Comparison of ENCODE assay signal across 8 mouse cellular contexts in the genomic region with DNA sequence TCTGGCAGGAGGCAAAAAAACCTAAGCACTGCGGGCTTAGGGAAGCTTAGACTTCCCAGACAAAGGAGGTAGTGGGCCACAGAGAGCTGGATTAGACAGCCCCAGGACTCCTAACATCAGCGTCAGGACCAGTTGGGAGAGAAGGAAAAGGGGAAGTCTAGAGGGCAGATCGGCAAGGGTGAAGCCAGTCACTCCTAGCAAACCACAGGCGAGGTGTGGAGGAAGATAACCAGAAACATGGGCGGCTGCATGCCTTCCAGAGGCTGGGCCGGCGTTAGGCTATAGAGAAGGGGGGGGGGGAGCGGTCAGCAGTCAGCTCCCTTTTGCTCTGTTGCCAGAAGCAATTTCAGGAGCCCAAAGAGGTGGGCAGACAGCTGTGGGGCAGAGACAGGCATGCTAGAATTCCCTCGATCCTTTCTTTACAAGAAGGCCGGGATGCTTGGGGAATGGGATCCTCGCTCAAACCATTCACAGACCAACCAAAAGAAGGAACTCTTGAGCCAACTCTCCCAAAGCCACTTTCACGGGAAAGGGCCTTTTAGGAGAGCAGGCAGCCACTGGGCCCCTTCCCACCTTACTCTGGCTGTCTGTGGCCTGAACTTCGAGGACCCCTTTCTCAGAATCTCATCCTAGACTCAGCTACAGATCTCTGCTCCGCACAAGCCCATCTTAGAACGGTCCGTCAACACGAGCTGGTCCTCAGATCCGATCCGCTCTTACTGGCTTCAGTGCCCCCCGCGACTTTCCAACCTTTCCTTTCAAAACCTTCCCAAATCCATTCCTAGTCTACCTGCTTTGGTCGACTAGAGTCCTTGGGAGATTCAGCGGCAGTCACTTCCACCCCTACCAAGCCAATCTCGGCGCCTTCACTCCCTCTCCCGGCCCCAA. TPM values are rescaled to one million over a fixed set of nuclear protein-coding genes. Genes with fewer than 3 reads are reported as not detected.
DNase-seq lines count a peak whose midpoint lies in the region; ATAC-seq and TF ChIP-seq lines count a peak whose summit lies in the region.

No protein-coding gene starts in this region.

- H3K27ac ChIP-seq in left cerebral cortex, adult 2 months, result peak overlapping the region; percentile 96
- peak overlapping the region; percentile 94 for H3K27ac ChIP-seq in embryonic facial prominence, embryonic 15.5 days (replicated peaks)
- peak overlapping the region; percentile 95 for H3K27ac ChIP-seq in hindbrain, postnatal 0 days
- peak overlapping the region; percentile 93 for H3K27ac ChIP-seq in midbrain, embryonic 14.5 days (replicated peaks; ENCODE audit: low read depth, low read length)

- no peaks in the 10 kb centered on the region for H3K9me3 ChIP-seq in embryonic facial prominence, embryonic 15.5 days (replicated peaks)
- no peaks in the 10 kb centered on the region for H3K9me3 ChIP-seq in hindbrain, postnatal 0 days (ENCODE audit: low read length)
- H3K9me3 ChIP-seq in midbrain, embryonic 14.5 days (ENCODE audit: control insufficient read depth, low read length), result no peaks in the 10 kb centered on the region

- CTCF ChIA-PET in Patski (lab: Charles Lee), result interaction anchor here (0.6 to 4.4 kb wide), 9 partner anchors 9 to 81 kb away, joined by 3 to 20 read pairs (median 4); a partner anchor contains a TSS

- under 1% methylated on average over 26 of the region's 26 CpGs for WGBS in embryonic facial prominence, embryonic 15.5 days
- WGBS in hindbrain, postnatal 0 days, result under 1% methylated on average over 25 of the region's 26 CpGs
- WGBS in midbrain, embryonic 14.5 days, result under 1% methylated on average over 25 of the region's 26 CpGs

- H3K9ac ChIP-seq in embryonic facial prominence, embryonic 15.5 days, result peak overlapping the region; percentile 84
- H3K9ac ChIP-seq in hindbrain, postnatal 0 days (replicated peaks; ENCODE audit: low read length), result peak overlapping the region; percentile 94
- peak overlapping the region; percentile 96 for H3K9ac ChIP-seq in midbrain, embryonic 14.5 days (replicated peaks; ENCODE audit: low read length)

- no peak for TF ChIP-seq CTCF in left cerebral cortex, adult 2 months (IDR thresholded peaks at IDR 0.05)
- no peak for TF ChIP-seq CTCF in Patski (IDR thresholded peaks at IDR 0.05)
- TF ChIP-seq CTCF in hindbrain, postnatal 0 days (IDR thresholded peaks at IDR 0.05; ENCODE audit: low read depth), result no peak

- no peaks in the 10 kb centered on the region for H3K27me3 ChIP-seq in Patski
- H3K27me3 ChIP-seq in embryonic facial prominence, embryonic 15.5 days, result no peaks in the 10 kb centered on the region
- no peaks in the 10 kb centered on the region for H3K27me3 ChIP-seq in hindbrain, postnatal 0 days (ENCODE audit: insufficient read depth, low read length)
- H3K27me3 ChIP-seq in midbrain, embryonic 14.5 days (ENCODE audit: control insufficient read depth, insufficient read depth, low read length), result no peaks in the 10 kb centered on the region

- peak; percentile 7 for ATAC-seq in Patski
- 0 out of 2 replicates have a peak, but pooled peaks have one; percentile 14 for ATAC-seq in embryonic facial prominence, embryonic 15.5 days (ENCODE audit: insufficient number of reproducible peaks, low FRiP score, low TSS enrichment, low read depth)
- peak; percentile 41 for ATAC-seq in hindbrain, postnatal 0 days
- peak; percentile 59; the same call in 1 of the 2 replicates for ATAC-seq in midbrain, embryonic 14.5 days (ENCODE audit: low FRiP score, low TSS enrichment)

- in situ Hi-C loops in Patski (cut with MboI; ENCODE audit: low pct_unique_long_range_greater_than_20kb), result no loop called here

- H3K4me3 ChIP-seq in left cerebral cortex, adult 2 months, result peak overlapping the region; percentile 74
- H3K4me3 ChIP-seq in embryonic facial prominence, embryonic 15.5 days (replicated peaks), result peak overlapping the region; percentile 85
- H3K4me3 ChIP-seq in hindbrain, postnatal 0 days (ENCODE audit: low read length), result peak overlapping the region; percentile 93
- peak overlapping the region; percentile 95 for H3K4me3 ChIP-seq in midbrain, embryonic 14.5 days (replicated peaks; ENCODE audit: low read depth, low read length)

- H3K4me1 ChIP-seq in embryonic facial prominence, embryonic 15.5 days, result peaks cover 40% of the 10 kb centered on the region
- peaks cover 25% of the 10 kb centered on the region for H3K4me1 ChIP-seq in hindbrain, postnatal 0 days (ENCODE audit: insufficient read depth, low read length)
- peaks cover 24% of the 10 kb centered on the region for H3K4me1 ChIP-seq in midbrain, embryonic 14.5 days (ENCODE audit: control insufficient read depth, insufficient read depth, low read length)

- H3K4me2 ChIP-seq in embryonic facial prominence, embryonic 15.5 days (replicated peaks), result peak overlapping the region; percentile 68
- peak overlapping the region; percentile 84 for H3K4me2 ChIP-seq in hindbrain, postnatal 0 days (ENCODE audit: low read depth, low read length)
- peak overlapping the region; percentile 83 for H3K4me2 ChIP-seq in midbrain, embryonic 14.5 days (ENCODE audit: low read length)

- no peaks in the 10 kb centered on the region for H3K36me3 ChIP-seq in embryonic facial prominence, embryonic 15.5 days
- H3K36me3 ChIP-seq in hindbrain, postnatal 0 days (ENCODE audit: insufficient read depth, low read length), result no peaks in the 10 kb centered on the region
- no peaks in the 10 kb centered on the region for H3K36me3 ChIP-seq in midbrain, embryonic 14.5 days (ENCODE audit: control insufficient read depth, insufficient read depth, low read length)

- DNase-seq in left cerebral cortex, adult 2 months (ENCODE audit: extremely low spot score in 1 of 2, low spot score in 2 of 2), result no peak
- no peak for DNase-seq in left cerebral cortex, postnatal 36 days (ENCODE audit: low spot score in 2 of 2)
- no peak for DNase-seq in Patski (ENCODE audit: low read depth, low spot score)
- DNase-seq in hindbrain, postnatal 0 days (ENCODE audit: low spot score), result peak; percentile 20
- peak; percentile 68 for DNase-seq in midbrain, embryonic 14.5 days
- no peak for DNase-seq in layer of hippocampus, adult 11-12 months (ENCODE audit: low spot score)
- no peak for DNase-seq in right cerebral cortex, adult 18-20 months

- POLR2A ChIA-PET in Patski (lab: Charles Lee), result interaction anchor here (0.6 to 1.7 kb wide), 8 partner anchors 17 to 845 kb away, joined by 3 to 8 read pairs (median 5); no protein-coding TSS in a partner anchor

- intact Hi-C loops in left cerebral cortex, adult 2 months (cut with DNase I), result loop anchor here (2.0 kb wide), 1 partner anchor 25 kb away; no protein-coding TSS in a partner anchor
- intact Hi-C loops in left cerebral cortex, postnatal 36 days (cut with DNase I), result no loop called here

RNA-seq across cellular contexts. Expression of a gene that starts 0.8 kb away (rescaled TPM):
- total RNA-seq in left cerebral cortex, adult 2 months (2021), result 10 to 100 TPM; 46.1 to 47.3 TPM
- 10 to 100 TPM; 45.8 to 51.0 TPM for total RNA-seq in left cerebral cortex, postnatal 36 days (2021)
- polyA plus RNA-seq in Patski (2021), result 25.5 TPM
- polyA plus RNA-seq in embryonic facial prominence, embryonic 15.5 days (2015; fragmentation: Nextera tagmentation; extraction: Ambion mirVana), result 37.7 and 39.1 TPM in 2 replicates
- 104 and 110 TPM in 2 replicates for total RNA-seq in hindbrain, postnatal 0 days (2014; rRNA removed)
- polyA plus RNA-seq in hindbrain, postnatal 0 days (2015; fragmentation: Nextera tagmentation; extraction: Ambion mirVana), result 94.0 and 95.1 TPM in 2 replicates
- 58.0 and 72.4 TPM in 2 replicates for polyA plus RNA-seq in midbrain, embryonic 14.5 days (2014; fragmentation: Nextera tagmentation; extraction: Ambion mirVana)

RNA-seq across cellular contexts. Expression of a gene that starts 57.9 kb away (rescaled TPM):
- total RNA-seq in left cerebral cortex, adult 2 months (2021), result 10 to 100 TPM; 68.3 to 74.2 TPM
- 10 to 100 TPM; 70.3 to 77.3 TPM for total RNA-seq in left cerebral cortex, postnatal 36 days (2021)
- polyA plus RNA-seq in Patski (2021), result 62.0 TPM
- 14.2 and 16.1 TPM in 2 replicates for polyA plus RNA-seq in embryonic facial prominence, embryonic 15.5 days (2015; fragmentation: Nextera tagmentation; extraction: Ambion mirVana)
- total RNA-seq in hindbrain, postnatal 0 days (2014; rRNA removed), result 46.9 and 65.5 TPM in 2 replicates
- 32.6 and 33.9 TPM in 2 replicates for polyA plus RNA-seq in hindbrain, postnatal 0 days (2015; fragmentation: Nextera tagmentation; extraction: Ambion mirVana)
- 22.5 and 24.7 TPM in 2 replicates for polyA plus RNA-seq in midbrain, embryonic 14.5 days (2014; fragmentation: Nextera tagmentation; extraction: Ambion mirVana)

Comparison
In these comparisons a context has a peak if more than half of its experiments do, and no peak if none do; other contexts are left out.
1. DNase-seq: peak in hindbrain, postnatal 0 days (single experiment) and midbrain, embryonic 14.5 days (single experiment); none in left cerebral cortex, adult 2 months (0 of 2), left cerebral cortex, postnatal 36 days (0 of 2), Patski (single experiment), layer of hippocampus, adult 11-12 months (single experiment) and right cerebral cortex, adult 18-20 months (single experiment).
2. ATAC-seq: peak in every context shown above with its lines; median percentile 59 in midbrain, embryonic 14.5 days; 41 in hindbrain, postnatal 0 days; 14 in embryonic facial prominence, embryonic 15.5 days; 7 in Patski.
3. Peak in every context shown above with its lines, with median percentiles within 50 percentile points of each other: H3K27ac ChIP-seq, H3K4me3 ChIP-seq, H3K4me2 ChIP-seq and H3K9ac ChIP-seq.